Mouse (Mus musculus): ENCODE measurements at regions not wholly inside any gene's neighbourhood (a gene's known extent, or its start where the extent isn't known, plus 50 kb on each side); places are given as distances from the start of the nearest gene placed in this dataset.

- ATAC-seq (replicated peaks; ENCODE audit: low FRiP score, poor library complexity, severe bottlenecking) = no peak
Measured at GRCm38 (mm10) chr5:111935381-111936134, 201.8 kb downstream of the Gm26897 start.

- no peak for ATAC-seq (replicated peaks; ENCODE audit: low FRiP score, poor library complexity, severe bottlenecking)
Measured at GRCm38 (mm10) chr5:111941831-111942230, 208.1 kb downstream of the Gm26897 start.

DNA sequence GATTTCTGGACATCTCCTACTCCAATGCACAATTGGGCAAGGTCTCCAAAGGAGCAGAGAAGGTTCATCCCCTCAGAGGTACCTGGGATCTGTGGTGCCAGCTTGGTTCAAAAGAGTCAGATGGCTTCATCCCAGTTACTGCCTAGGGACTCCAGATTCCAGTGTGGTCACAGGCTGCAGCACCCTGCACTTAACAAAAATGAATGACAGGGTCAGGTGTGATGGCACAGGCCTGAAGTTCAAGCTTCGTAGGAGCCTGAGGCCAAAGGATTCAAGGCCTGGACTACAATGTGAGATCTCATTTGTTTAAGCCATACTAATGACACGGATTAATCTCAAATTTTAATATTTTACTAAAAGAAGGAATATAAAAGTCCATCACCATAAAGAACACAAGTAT lies 209.1 kb downstream of the Gm26897 start:
- ATAC-seq (replicated peaks; ENCODE audit: low FRiP score, poor library complexity, severe bottlenecking) = no peak

DNA sequence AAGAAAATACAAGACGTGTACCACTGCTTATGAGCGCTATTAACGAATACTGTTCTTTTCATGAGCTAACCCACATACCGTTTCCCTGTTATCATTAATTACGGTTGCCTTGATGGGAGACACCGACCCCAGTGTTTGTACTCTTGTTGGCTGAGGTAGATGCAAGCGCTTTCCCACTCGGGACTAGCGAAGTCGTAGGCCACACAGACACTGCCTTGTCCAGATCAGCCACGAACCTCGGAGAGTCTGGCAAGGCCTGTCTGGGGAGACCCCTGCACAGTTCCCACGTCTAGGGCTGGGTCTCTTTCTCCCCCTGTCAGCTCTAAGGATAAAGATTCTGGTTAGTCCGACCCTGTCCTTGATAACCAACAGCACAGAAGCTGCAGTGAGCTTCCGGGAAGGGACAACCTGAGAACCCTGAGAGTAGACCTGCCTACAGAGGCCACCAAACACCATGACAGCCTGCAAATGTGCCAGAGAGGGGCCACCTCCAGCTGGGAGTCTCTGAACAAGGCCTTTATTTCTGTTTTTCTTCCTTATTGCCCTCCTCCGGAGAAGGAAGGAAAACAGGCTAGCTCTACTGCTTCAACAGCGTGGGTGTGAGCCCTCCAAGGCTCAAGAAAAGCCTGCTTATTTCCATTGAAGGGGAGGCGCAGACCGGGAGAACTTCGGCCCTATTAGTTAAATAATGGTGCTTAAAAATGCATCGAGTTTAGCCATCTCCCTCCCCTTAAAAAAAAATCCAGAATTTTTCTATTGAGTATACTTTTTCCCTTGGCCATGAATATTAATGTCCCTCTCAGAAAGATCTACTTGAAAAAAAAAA lies 209.8 kb downstream of the Gm26897 start:
- no peak for ATAC-seq (replicated peaks; ENCODE audit: low FRiP score, poor library complexity, severe bottlenecking)

DNA sequence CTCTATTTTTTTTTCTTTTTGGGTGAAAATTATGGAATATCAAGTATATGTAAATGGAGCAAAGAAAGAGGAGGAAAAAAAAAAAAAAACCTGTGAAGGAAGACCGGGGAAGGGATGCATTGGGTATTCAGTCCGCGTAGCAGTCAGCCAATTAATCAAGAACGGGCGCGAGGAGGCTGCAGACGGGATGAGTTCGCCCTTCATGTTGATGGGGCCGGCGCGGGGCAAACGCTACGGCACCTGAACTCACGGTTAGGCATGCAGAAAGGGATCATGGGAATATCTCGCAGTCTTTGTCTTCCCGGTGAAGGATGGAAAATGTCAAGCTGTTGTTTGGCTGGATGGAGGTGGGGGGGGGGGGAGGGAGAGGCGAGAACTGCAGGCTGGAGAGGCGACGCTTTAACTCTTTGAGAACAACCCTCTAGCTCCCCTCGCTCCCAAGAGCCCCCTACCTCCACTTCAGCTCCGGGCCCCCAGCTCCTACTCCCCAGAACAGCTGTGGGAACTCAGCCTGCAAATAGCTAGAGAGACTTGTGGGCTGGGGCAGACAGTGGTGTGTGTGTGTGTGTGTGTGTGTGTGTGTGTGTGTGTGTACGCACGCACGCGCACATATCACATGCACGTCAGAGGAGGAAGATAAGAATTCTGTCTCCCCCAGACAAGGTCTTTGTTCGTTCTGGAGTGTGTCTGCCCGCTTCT lies 210.7 kb downstream of the Gm26897 start:
- no peak for ATAC-seq (replicated peaks; ENCODE audit: low FRiP score, poor library complexity, severe bottlenecking)

DNA sequence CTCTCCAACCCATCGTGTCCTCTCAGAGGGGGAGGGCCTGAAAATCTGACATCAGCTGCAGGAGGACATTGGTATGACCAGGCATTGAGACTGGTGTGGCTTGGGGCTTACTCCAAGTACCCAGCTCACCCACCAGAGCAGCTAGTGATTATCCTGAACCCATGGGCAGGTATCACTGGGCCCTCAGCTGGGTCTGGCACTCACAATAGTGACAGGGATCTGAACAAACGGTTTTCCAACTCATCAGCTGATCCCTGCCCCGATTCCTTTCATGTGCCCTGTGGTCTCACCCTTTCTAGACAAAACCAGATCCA lies 211.2 kb downstream of the Gm26897 start:
- no peak for ATAC-seq (replicated peaks; ENCODE audit: low FRiP score, poor library complexity, severe bottlenecking)

- ATAC-seq (replicated peaks; ENCODE audit: low FRiP score, poor library complexity, severe bottlenecking) = no peak
Measured at GRCm38 (mm10) chr5:111946281-111946680, 212.6 kb downstream of the Gm26897 start.

DNA sequence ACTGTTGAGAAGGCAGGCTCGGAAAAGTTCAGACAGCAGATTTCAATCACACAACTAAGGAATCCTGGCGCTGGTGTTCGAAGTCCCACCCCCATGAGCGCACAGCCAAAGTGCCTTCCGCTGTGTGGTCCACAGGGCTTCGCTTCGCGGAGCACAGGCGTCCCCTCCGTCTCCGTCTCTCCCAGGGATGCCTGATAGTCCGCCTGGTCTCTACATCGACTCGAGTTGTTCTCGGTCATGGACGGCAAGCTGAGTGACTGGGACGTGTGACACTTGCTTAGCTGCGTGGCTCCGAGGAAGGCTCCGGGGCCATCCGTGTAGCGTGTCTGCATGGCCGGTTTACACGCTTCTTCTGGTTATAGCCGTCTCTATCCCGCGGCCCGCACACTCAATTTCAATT lies 224.0 kb downstream of the Gm26897 start:
- ATAC-seq (replicated peaks; ENCODE audit: low FRiP score, poor library complexity, severe bottlenecking) = no peak

GRCm38 (mm10) chr5:111958226-111958625 lies 224.5 kb downstream of the Gm26897 start:
- no peak for ATAC-seq (replicated peaks; ENCODE audit: low FRiP score, poor library complexity, severe bottlenecking)

GRCm38 (mm10) chr5:111965311-111965710 lies 231.6 kb downstream of the Gm26897 start:
- ATAC-seq (replicated peaks; ENCODE audit: low FRiP score, poor library complexity, severe bottlenecking) = no peak

GRCm38 (mm10) chr5:111968121-111968520 lies 234.4 kb downstream of the Gm26897 start:
- no peak for ATAC-seq (replicated peaks; ENCODE audit: low FRiP score, poor library complexity, severe bottlenecking)

GRCm38 (mm10) chr5:111968701-111969100 lies 235.0 kb downstream of the Gm26897 start:
- ATAC-seq (replicated peaks; ENCODE audit: low FRiP score, poor library complexity, severe bottlenecking) = no peak

- ATAC-seq (replicated peaks; ENCODE audit: low FRiP score, poor library complexity, severe bottlenecking) = no peak
Measured at GRCm38 (mm10) chr5:111971193-111971592, 237.5 kb downstream of the Gm26897 start.

DNA sequence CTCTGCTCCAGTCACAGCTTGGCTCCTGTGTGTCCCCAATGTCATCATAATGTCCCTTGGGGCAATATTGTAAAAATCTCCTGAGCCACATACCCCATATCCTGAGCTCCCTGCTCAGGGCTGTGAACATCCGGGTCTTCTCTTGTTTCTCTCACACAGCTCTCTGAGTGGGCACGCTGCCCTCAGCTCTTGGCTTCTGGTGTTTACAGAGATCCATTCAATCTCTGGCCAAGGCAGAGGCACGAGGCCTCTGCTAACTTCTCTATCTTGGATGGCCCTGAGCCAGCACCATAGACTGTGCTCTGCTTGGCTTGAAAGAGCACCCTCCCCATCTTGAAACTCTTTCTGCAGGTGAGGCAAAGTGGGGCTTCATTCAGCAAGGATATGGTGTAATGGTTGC lies 238.2 kb downstream of the Gm26897 start:
- no peak for ATAC-seq (replicated peaks; ENCODE audit: low FRiP score, poor library complexity, severe bottlenecking)

GRCm38 (mm10) chr5:111975686-111976085 lies 242.0 kb downstream of the Gm26897 start:
- no peak for ATAC-seq (replicated peaks; ENCODE audit: low FRiP score, poor library complexity, severe bottlenecking)

DNA sequence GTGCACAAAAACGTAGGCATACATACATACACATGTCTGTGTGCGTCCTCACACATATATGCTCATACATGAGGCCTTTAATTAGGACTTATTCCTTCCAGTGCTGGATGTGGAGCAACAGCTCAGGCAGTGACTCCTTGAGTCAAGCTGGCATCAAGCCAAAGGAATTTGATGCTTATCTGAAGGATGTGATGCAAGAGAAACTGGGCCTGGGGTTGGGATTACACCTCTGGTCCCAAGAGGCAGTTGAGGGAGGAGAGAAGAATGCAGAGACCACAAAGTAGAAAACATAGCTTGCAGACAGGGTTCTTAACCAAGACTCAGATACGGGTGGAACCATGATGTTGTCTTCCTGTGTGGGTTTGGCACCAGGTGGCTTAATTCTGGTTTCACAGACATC lies 245.9 kb downstream of the Gm26897 start:
- ATAC-seq (replicated peaks; ENCODE audit: low FRiP score, poor library complexity, severe bottlenecking) = no peak

- no peak for ATAC-seq (replicated peaks; ENCODE audit: low FRiP score, poor library complexity, severe bottlenecking)
Measured at GRCm38 (mm10) chr5:111982106-111982505, 248.4 kb downstream of the Gm26897 start.

DNA sequence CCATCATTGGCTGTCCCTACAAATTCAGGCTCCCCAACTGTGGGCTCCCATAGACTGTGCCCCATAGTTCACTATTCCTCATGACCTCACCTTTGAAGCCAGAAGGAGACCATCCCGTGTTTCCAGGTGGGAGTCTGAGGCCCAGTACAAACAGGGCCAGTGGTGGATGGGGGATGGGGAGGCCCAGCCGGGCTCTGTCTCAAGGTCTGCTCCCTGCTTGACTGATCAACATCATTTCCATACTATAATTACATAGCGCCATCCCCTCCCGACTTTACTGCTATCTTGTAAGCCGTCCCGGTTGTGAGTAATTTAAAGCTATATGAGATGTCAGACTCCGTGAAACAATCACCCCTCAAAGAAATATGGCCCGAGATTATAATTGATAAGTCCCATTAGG lies 252.3 kb downstream of the Gm26897 start:
- ATAC-seq (replicated peaks; ENCODE audit: low FRiP score, poor library complexity, severe bottlenecking) = no peak

DNA sequence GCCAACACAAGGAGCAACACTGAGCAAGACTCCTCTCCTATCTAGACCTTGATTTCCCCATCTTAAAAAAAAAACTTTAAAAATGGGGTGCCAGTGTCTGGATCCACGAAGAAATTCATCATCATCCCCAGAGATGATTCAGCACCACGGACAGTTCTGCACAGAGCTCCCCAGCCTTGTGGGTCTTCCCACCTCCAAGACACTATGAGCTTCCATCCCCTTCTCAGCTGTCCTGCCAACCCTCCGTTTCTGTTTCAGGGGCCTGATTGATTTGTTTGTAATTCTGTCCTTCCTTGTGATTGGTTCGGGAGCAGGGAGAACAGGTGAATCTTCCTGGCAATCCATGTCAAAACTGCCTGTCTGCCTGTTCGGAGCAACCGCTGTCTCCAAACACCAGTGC lies 253.3 kb downstream of the Gm26897 start:
- ATAC-seq (replicated peaks; ENCODE audit: low FRiP score, poor library complexity, severe bottlenecking) = no peak

DNA sequence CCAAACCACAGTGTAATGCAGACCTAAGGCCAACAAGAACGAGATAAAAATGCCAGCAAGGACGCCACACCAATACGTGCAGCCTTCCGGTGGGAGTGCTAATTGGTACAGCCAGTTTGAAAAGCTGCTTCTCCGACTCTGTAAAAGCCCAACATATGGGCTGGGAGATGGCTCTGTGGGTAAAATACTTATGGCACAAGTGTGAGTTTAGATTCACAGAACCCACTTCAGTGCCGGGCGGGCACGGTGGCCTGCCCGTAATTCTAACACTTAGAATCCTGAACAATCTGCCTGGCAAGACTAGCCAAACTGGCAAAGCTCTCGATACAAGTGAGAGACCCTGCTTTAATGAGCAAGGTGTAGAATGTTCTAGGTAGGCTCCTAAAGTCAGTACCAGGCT lies 258.1 kb downstream of the Gm26897 start:
- no peak for ATAC-seq (replicated peaks; ENCODE audit: low FRiP score, poor library complexity, severe bottlenecking)

DNA sequence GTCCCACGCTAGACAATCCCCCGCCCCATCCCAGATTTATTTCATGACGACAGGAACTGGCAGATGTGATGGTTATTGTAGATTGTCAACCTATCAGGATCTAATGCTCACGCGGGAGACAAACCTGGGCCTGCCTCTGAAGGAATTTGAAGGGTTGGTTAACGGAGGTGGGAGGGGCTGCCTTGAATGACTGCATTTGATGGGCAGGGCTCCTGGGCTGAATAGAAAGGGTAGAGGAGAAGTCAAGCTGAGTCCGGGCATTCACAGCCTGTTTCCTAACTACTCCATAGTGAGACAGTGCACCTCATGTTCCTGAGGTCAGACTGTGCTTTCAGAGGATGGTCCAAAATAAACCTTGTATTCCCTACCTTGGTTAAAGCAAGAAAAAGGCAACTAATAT lies 259.1 kb downstream of the Cryba4 start:
- ATAC-seq (replicated peaks; ENCODE audit: low FRiP score, poor library complexity, severe bottlenecking) = no peak

Data from erythroblast, adult 5-6 weeks (primary cell).